Mouse (Mus musculus): ENCODE results near the gene Fgfr1op2.

Gene Fgfr1op2

DNA sequence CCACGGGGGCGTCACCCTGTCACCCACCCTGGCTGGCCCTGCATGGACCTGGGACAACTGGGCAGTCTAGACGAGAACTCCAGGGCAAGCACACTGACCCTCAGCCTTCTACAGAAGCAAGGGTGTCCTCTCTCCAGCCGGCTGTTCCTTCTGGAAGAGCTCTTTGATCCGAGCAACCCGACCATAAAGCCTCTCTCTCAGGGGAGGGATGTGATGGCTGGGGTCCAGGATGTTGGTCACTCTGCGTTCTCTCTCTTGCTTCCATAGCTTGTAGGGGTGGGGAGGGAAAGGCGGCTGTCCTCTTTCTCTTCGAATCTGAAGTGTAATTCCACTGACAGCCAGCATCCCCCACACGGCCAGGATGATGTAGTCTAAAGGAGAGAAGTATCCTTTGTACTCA, 26.6 kb downstream of the Fgfr1op2 start:
- no peak for DNase-seq (ENCODE audit: low spot score)

DNA sequence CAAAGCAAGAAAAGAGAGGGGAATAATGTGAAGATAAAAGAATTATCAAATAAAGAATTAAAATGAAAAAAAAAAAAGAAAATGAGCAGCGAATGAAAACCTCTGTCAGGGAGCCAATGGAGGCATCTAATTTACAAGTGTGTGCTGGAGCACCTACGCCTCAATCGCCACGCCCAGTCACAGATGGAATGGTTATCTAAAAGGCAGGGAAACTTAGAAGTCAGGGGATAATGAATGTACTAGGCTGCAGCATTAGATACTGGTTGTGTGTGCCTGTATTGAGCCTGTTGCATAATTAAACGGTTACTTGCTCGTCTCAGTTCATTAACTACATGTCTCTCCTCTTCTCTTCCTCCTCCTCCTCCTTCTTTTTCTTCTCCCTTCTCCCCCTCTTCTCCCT, 34.4 kb downstream of the Fgfr1op2 start:
- no peak for DNase-seq (ENCODE audit: low spot score)

DNA sequence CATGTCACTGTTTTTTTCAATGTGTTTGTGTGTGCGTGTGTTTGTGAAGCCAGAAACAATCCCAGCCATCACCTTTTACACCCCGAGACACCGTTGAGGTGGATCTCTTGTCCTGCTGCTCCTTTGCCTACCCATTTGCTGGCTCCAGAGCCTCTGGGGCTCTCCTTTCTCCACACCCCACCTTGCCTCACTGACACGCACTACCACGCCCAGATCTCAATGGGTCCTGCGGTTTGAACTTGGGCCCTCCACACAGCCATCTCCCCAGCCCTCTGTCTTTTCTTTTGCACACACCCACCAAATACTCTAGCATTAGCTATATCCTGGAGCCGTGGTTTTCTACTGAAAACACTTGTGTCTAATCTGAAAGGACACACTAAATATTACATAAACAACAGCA, 34.9 kb downstream of the Fgfr1op2 start:
- DNase-seq (ENCODE audit: low spot score), result no peak

DNA sequence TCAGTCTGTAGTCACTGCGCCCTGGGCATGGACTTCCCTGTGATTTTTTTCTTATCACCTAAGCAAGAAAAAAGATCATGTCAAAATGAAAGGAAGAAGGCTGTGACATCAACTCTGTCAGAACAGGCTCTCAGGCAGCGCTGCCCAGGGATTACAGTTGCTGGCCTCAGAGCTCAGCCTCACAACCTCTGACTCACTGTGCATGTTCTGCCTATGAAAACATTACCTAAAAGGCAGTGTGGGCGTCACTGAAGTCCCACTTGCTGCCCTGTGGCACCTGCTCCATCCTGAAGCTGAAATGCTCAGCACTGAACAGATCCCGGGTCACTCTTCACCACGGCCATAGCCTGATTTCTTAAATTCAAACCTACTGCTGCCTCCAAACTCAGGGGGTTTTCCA, 35.7 kb downstream of the Fgfr1op2 start:
- DNase-seq (ENCODE audit: low spot score), result no peak

DNA sequence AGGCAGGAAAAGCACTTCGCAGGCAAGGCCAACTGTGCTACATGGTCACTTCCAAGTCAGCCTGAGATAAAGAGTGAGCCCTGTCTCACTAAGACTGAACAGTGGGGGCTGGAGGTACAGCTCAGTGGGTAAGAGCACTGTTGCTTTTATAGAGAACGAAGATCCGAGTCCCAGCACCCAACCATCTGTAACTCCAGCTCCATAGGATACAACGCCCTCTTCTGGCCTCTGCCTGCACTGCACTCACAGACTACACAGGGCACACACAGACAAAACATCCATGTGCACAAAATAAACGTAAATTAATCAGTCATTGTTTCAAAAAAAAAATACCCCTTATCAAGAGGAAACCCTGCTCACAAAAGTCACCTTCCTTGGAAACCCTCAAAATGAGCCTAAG, 36.9 kb downstream of the Fgfr1op2 start:
- no peak for DNase-seq (ENCODE audit: low spot score)

DNA sequence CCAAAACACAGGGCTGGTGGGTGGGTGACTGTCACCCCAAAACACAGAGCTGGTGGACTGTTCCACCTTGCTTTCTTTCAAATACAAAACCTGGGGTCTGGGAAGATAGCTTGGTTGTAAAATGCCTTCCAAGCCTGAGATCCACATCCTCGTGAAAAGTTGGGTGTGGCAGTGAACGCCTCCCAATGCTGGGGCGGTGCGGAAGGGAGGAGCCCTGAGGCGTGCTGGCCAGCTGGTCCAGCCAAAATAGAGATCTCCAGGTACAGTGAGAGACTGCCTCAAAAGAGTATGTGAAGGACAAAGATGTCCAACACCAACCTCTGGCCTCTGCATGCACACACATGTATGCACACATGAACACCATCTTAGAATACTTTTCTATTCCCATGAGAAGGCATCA, 37.5 kb downstream of the Fgfr1op2 start:
- DNase-seq (ENCODE audit: low spot score), result no peak

DNA sequence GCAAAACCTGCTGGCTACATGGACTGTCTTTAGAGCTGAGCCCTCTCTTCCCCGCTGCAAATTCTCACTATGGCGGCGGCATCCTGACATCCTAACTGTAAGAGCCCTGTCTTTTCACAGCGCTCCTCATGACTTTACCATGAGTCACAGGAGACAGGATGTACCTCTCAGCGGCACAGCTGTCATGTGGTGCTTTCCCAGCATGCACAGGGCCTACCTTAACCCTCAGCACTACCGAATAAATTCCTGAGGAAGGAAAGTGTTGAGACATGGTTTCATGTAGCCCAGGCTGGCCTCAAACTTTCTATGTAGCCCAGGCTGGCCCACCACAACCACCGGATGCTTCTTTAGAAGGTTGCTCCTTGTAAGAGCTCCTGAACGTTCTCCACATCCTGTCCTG, 38.9 kb downstream of the Fgfr1op2 start:
- no peak for DNase-seq (ENCODE audit: low spot score)

DNA sequence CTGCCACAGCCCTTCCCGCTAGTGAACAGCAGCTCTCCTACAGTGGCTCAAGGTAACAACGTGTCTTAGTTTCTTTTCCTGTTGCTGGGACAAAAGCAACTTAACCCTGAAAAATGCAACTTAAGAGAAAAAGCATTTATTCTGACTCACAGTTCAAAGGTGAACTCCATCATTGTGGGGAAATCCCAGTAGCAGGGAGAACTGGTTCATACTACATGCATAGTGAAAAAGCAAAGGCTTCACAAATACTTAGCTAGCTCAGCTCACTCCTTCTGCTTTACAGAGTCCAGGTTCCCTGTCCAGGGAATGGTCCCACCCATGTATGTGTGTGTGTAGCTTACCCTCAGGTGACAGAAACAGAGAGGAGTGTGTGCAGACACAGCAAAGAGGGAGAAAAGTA, 39.7 kb downstream of the Fgfr1op2 start:
- no peak for DNase-seq (ENCODE audit: low spot score)

DNA sequence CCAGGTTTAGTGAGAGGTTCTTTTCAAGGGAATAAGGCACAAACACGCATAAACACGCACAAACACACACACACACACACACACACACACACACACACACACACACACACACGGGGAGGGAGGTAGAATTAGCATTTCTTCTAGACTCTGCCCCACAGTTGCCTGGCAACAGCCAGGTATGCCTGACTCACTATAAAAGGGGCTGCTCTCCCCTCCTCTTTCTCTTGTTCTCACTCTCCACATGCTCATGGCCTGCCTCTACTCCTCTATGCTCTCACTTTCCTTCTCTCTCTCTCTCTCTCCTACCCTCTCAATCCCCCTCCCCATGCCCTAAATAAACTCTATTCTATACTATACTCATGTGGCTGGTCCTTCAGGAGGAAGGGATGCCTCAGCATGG, 51.1 kb downstream of the Fgfr1op2 start:
- no peak for DNase-seq (ENCODE audit: low spot score)

DNA sequence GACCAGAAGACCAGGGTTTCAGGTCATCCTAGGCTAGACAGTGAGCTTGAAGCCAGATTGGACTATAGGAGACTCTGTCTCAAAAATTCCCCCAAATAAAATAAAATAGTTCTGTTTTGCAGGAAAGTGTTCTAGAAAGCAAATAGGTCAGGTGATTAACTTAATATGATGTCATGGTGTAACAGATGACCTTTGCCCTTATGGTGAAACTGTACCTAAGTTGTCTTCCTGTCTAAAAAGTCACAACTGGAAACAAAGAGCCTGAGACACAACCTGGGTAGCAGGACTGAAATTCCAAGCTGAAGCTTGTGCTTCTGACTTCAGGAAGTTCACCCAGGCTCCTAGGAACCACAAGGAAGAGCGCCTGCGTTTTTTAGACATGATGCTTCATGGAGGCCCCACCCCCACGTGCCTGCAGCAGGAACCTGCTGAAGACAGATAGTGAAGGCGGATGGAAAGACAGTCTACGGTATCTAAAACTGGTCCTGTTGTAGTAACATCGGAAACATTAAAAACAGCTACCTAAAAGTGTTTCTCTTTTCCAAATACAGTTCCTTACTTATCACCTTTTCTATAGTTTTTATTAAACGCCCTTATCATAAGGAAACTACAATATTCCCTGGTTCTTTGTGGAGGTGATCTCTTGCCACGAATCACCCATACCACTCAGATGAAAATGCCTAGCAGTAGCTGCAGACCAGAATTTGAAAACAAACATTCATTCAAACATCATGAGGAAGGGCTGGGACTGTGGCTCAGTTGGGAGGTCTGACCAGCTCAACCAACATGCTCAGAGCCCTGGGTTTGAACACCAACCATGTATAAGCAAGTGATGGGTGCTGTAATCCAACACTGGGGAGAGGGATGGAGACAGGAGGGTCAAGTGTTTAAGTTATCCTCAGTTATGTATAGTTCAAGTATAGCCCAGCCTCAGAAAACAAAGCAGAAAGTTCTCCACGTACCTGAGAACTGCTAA, 53.1 kb downstream of the Fgfr1op2 start:
- DNase-seq (ENCODE audit: low spot score), result no peak

DNA sequence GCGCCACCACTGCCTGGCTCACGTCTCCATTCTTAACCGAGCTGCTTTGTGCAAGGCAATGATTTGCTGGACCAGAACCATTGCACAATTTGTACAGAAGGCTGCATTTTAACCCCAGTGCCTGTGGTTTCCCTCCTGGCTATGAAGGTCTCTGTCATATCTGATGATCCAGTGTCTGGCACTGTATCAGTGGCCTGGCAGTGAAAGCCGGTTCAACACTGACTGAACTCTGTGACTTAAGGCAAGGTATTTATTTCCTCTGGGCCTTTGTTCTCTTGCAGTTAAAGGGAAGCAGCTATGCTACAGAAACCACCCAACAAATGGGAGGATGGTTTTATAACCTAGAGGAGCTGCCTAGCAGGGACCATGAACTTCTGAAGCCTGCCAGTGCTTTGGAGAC, 54.0 kb downstream of the Fgfr1op2 start:
- no peak for DNase-seq (ENCODE audit: low spot score)

DNA sequence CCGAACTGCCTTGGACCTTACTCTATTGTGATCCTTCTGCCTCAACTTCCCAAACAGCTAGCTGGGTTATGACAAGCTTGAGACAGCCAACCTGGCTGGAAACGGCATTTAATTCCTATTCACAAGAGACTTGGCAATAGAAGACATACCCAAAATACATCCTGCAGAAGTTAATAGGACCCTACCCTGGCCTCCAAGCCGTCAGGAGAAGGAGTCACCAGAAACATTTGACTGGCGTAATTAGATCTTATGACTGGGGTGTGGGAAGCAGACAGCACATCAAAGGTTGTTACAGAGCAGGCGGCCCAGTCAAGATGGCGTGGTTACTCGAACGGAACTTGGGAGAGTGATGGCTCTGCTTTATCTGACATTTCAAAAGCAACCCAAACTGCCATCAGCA, 54.8 kb downstream of the Fgfr1op2 start:
- no peak for DNase-seq (ENCODE audit: low spot score)

DNA sequence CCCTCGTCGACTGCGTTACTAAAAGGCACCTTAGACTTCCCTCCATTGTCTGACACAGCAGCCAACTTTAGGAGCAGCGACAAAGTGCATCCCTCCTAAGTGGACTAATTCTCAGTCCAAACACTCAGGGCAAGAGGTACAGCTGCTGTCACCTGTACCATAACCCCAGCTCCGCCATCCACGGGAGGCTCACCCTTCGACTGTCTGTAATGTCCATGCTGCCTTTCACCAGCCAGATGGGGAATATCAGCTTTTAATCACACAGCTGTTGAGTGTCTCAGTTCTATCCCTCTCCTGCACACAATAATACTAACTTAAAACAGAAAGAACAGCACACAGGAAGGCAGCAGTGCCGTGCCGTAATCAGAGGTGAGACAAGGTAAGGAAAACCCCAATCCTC, 55.4 kb downstream of the Fgfr1op2 start:
- DNase-seq (ENCODE audit: low spot score), result no peak

DNA sequence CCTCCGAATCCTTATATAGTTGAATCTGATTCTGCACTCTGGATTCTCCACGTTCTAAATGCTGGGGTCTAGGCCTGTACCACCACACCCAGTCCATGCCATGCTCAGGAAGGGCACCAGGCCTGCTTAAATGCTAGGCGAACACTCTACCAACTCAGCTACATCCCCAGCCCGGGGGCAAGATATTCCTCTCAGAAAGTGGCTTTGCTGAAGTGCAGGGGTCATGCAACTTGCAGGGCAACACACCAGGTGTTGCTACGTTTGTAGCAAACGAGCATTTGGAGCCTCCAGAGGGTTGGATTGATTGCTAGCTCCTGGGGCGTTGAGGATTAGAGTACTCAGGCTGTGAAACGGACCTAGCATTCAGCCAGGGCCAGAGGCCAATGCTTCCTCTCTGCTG, 56.1 kb downstream of the Fgfr1op2 start:
- DNase-seq (ENCODE audit: low spot score), result no peak

DNA sequence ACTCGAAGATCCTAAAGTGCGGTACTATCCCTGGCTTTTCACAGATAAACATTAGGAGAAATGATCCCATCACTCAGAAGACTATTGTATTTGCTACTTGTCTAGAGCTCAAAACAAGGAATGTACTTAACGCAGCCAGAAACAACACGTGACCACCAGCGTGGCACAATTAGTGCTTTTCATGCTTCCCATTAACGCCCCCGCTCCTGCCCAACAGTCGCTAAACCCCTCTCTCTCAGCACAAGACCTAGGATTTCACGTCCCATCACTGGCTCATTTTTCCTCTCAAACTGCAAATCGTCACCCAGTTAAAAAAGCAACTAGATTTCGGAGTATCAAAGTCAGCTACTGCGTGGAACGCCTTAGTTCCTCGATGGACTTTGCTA, 56.6 kb downstream of the Fgfr1op2 start:
- peak; percentile 20 for DNase-seq (ENCODE audit: low spot score)

DNA sequence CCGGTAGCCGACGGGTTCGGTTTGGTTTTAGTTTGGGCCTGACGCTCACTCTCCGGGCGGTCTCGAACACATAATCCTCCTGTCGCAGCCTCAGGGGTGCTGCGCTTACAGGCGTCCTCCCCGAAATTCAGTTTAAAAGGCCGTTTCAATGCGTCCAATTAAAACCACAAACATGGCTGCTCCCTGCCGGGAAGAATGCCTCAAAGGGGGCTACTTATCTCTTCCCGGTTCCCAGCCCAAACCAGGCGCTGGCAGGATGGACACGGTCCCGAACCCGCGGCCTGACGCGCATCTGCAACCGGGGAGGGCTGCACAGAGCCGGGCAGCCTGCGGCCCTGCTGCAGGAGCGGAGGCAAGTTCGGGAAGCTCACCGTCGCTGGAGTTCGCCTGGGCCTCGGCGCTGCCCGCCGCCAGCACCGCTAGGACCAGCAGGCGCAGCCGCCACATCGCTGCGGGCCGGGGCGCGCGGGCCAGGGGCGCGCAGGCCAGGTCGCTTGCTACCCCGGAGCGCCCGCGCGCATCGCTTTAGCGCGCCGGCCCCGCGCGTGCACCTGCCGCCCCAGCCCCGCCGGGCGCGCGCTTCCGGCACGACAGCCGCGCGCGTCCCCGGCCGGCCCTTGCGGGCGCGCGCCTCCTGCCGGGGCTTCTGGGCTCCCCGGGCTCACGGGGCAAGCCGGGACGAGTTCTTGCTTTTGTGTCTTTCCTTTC, 57.2 kb downstream of the Fgfr1op2 start:
- peak; percentile 83 for DNase-seq (ENCODE audit: low spot score)

DNA sequence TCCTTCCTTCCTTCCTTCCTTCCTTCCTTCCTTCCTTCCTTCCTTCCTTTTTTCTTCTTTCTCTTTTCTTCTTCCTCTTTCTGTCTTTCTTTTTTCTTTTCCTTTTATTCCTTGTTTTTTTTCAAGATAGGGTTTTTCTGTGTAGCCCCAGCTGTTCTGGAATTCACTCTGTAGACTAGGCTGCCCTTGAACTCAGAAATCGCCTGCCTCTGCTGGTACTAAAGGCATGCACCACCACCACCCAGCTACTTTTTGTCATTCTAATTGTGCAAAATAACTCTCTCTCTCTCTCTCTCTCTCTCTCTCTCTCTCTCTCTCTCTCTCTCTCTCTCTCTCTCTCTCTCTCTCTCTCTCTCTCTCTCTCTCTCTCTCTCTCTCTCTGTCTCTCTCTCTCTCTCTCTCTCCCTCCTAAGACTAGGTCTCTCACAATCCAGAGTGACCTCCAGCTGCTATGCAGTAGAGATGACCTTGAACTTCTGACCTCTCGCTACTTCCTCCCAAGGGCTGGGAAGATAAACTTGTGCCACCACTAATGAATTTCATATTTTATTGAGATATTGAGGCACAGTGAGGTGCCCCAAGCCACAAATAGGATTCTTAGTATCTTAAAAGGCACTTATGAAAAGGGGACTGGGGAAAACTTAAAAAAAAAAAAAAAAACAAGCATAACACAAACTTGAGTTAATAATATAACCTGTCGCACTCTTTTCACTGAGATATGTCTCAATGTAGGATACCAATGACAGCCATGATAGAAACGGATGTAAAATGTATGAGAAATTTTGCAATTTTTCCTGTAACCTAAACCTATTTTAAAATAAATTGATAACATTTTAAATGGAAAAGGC, 58.0 kb downstream of the Fgfr1op2 start:
- no peak for DNase-seq (ENCODE audit: low spot score)

DNA sequence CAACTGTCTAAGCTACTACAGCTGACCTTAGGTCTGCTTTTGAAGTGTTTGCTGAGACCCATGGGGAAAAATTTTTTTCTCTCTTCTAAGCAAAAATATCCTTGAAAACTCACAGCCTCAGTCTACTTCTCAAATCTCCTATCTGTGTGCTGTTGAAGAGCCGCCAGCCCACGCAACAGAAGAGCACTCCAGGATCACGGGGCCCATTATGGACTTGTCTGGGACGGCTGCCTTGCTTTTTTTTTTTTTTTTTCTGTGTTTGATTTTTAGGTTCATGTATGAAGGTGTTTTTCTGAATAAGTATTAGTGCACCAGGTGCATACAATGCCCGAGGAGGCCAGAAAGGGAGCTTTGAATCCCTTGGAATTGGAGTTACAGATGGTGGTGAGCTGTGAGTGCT, 59.5 kb downstream of the Fgfr1op2 start:
- DNase-seq (ENCODE audit: low spot score), result no peak

DNA sequence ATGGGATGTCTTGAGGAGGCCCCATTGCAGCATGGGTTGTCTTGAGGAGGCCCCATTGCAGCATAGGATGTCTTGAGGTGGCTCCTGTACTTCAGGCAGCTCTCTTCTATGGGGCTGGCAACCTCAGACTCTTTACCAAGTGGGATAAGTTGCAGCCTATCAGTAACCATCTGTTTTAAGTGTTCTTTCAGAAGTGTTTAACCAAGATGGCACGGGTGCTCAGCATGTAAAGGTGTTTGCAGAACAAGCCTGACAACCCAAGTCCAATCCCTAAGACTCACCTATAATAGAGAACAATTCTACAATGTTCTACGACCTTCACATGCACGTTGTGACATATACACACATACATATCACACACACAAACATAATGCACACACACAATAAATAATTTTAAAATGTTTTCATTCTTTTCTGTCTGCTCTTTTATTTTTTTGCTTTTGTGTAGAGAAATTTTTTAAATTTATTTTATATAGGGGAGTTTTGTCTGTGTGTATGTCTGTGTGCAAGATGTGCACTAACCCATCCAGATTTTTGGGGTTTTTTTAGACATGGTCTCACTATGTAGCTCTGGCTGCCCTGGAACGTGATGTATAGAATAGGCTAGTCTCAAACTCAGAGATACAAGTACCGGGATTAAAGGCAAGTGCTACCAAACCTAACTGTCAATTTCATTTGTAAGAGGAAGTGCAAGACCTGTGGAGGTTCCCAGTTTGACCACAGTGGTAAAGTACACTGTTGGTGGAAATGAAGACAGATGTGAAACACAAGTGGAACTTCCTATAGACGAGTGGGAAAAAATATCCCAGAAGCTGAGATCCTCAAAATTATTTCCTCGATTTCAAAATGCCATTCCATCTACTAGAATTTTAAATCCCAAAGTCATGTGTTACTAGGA, 63.3 kb downstream of the Fgfr1op2 start:
- DNase-seq (ENCODE audit: low spot score), result no peak

DNA sequence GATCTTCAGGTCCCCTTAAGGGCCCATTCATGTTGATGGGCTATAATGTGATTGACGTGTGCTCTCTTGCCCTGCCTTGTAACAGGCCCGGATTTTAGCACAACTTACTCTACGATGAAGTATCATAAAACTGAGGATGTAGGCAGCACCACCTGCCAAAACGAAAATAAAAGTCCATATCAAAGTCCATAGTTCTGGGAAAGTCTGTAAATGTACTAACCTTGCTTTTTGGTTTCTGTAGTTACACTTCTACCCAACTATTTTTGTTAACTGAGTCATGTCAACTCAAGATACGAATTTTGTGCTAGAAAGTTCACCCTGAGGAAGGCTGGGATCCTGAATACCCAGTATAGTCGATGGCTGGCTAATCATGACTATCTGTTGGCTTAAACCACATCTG, 64.0 kb downstream of the Fgfr1op2 start:
- DNase-seq (ENCODE audit: low spot score), result no peak

DNA sequence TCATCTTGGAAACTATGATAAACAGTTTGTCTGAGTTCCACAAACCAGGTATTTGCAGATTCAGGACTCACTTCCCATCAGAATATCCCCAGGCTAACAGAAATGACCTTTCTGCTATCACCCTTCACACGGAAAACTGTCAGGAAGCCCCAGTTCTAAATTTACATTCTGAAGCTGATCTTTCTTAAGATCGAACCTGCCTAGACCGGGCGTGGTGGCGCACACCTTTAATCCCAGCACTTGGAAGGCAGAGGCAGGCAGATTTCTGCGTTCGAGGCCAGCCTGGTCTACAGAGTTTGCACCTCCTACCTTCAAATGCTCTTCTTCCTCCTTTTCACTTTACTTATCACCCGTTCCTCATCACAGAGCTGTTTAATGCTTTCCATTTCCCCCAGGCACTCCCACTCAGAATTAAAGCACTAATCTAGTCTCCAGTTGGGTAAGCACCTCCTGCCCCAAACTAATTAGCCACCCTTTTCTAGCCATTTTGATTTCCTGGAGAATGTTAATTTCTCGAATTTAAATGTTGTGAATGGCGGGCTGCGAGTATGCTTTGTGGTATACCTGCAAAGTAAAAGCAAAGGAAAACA, 64.7 kb downstream of the Fgfr1op2 start:
- no peak for DNase-seq (ENCODE audit: low spot score)

All from ovary, postnatal 36 days (tissue).